Mouse (Mus musculus) embryo, embryonic 10.5 days (tissue): Measurements from ENCODE around the gene Neurog3.
A peak's percentile ranks its signal among the peaks of the same experiment; 100 is the strongest.

Source experiments
- DNase-seq: peaks from one replicate; pipeline ENCODE4 v3.0.0-alpha.2; 2015; ENCODE audit warnings: low spot score

Gene Neurog3

DNA sequence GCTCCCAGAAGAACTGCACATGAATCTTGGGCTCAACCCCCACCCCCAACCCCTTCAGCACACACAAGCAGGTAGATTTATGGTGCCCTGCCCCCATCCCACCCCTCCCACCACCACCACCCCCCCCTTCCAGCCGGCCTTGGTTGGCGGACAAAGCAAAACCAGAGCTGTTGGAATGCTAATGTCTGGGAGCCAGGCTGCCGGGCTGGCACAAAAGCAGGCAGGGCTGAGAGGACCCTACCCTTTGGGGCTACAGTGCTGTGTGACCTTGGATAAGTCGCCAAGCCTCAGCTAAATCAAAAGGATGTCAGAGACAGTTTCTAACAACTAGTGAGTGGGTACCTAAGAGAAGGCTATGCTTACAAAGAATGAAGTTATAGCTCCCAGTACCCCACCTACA, 4.3 kb downstream of the Neurog3 start:
- DNase-seq = no peak

DNA sequence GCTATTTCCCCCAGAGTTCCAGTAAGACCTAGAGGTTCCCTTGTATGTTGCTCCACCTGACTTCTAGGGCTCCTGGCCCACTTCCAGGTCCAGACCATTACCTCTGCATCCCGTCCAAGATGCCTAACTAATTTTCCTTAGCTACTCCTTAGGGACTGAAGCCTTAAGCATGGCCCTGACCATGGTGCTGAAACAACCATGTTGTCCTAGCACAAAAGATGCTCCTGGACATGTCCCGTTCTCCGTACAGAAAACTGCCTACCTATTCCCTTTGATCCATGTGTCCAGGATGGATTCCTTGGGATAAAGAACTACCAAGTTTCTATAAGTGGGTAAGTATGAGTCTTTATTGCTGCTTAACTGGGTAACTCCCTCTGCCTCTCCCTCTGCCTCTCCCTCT, 5.2 kb downstream of the Neurog3 start:
- DNase-seq = peak; percentile 76

DNA sequence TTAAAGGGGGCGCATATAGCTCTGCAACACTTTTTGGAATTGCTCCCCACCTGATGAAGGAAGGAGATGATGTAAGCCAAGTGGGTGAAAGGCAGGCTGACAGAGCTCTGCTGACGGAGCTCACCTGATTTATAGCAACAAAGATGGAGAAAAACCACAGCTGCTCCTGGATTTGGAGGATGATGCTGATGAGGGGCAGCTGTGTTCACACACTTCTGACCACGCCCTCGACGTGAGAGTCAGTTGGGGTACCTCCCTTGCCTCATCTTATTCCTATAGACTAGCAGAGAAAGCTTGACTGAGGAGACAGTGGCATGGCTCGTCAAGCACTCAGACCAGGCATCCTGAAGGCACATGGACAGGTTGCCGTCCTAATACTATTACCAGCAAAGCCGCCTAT, 10.9 kb downstream of the Neurog3 start, which contains the start of gene Fam241b:
TSS of gene Fam241b (minus strand) at position 101 of the 400 bp plus-strand sequence.
- DNase-seq = no peak

DNA sequence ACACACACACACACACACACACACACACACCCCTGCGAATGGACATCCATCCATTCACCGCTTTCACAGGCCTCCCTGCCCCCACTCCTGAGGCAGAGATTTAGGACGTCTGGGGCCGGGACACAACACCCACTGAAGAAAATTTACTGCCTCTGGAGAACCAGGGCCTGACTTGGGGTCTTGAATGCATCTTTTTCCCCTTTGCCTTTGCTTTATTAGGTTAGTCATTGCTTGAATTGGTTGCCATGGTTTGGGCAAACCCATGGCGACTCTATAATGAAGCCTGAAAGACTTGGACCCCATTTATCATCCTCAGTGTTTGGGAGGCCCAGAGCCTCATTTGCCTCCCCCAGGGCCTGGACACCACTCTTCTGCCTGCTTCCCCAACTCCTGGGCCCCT, 13.1 kb downstream of the Neurog3 start:
- peak; percentile 67 for DNase-seq

DNA sequence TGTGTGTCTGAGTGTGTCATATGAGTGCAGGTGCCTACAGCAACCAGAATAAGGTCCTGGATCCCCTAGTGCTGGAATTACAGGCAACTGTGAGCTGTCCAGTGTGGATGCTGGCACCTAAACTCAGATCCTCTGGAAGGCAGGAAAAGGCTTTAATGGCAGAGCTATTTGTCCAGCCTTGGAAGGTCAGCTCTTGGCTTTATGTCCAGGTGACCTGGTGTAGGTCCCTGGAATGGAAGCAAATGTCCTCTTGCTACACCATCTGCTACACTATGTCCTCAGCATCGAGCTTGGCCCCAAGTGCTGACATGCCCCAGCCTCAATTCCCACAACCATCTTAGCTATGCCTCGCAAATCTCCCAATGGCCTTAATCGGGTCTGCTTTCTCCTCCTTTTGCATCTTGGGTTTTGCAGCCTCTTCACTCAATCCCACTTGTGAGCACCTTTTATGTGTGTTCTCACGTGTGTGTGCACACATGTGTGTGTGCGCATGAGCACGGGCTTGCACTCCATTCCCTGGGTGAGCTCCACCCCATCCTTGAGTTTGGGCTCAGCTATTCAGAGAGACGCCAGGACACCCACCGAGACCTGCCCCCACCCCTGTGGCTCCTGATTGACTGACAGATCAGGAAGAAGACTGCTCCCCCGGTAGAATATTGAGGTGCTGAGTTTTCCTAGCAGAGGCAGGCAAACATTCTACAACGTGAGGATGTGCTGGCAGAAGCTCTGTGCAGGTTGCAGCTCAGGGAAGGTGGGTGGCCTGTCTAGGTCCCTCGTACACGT, 14.8 kb downstream of the Neurog3 start:
- no peak for DNase-seq

DNA sequence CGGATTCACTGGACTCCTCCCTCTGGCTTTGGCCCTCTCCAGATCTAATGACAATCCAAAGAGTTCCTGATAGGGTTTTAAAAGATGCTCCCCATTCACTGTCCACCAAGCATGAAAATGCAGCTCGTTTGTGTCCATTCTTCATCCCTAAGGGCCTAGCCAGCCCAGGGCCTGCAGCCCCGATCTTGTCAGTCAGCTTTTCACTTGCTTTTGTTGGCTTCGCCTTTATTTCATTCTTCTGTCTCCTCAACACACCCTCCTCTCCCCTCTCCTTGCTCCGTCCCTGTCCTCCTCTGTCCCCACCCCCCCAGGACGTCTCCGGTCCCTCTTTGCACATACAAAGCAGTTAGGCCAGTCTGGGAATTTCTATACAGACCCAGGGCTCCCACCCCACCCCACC, 17.0 kb downstream of the Neurog3 start:
- peak; percentile 53 for DNase-seq

DNA sequence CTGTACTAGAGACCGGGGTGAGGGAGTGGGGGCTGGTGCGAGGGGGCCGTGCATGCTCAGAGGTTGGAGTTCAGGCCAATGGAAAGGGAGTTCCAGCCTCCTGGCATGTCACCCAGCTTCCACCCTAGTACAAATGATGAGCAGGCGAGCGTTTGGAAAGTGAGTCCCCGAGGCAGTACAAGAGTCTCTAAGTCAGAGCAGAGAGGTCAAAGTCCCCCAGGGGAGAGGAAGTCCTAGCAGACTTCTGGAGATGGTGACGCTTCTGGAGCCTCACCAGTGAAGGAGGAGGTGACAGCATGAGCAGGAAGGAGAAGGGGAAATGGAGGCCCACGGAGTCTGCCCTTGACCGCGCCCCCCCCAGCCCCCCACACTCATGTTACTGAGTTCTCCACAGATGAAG, 29.5 kb downstream of the Neurog3 start:
- no peak for DNase-seq

- DNase-seq = peak; percentile 72
Measured at GRCm38 (mm10) chr10:62172841-62173553, 40.1 kb downstream of the Neurog3 start.

DNA sequence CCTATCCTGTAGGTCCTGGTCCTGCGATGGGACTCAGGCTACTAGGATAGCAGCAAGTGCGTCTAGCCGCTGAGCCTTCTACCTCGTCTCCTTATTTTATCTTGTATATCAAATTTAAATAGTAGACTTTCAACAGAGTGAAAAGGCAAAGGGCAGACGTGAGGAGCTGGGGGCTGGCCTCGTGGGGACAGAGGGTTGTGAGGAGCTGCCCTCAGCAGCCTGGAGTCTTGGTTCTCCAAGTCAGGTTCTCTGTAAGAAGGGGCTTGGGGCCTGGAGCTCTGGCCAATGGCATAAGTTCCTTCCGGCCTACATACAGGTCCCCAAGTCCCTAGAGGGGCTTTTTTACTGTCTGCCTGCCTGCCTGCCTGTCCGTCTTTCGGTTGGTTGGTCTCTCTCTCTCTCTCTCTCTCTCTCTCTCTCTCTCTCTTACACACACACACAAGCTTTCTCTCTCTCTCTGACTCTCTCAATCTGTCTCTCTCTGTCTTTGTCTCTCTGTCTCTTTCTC, 41.1 kb downstream of the Neurog3 start:
- peak; percentile 34 for DNase-seq

DNA sequence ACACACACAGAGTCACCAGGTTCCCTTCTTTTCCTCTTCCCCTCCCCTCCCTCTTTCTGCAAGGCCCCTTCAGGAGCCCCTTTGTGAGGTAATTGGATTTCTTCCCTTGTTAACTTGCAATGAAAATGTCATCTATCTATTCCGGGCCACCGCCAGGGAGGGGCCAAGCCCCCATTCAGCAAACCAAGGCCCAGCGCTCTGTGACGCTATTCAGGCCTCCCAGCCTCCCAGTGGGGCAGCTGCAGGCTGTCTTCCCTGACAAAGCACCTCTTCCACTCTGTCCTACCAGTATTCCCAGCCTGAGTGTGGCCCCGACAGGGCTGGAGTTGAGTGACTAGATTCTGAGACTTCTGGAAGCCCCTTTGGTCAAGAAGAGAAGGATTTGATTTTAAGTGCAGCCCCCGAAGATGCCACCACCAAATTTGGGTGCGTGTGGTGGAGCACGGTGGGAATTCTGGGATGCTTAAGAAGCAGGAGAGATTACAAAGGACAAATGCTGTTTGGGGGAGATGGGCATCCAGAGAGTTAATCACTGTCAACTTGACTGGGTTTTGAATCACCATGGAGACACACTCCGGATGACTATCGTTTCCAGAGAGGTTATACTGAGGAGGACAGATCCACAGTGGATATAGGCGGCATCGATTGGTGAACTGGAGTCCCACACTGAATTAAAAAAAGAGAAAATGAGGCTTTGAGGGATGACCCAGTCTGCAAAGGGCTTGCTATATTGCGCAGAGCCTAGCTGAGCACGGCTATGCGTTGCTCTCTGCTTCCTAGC, 41.8 kb downstream of the Neurog3 start:
- peak; percentile 77 for DNase-seq

GRCm38 (mm10) chr10:62179944-62180343, 47.1 kb downstream of the Neurog3 start:
- no peak for DNase-seq

- no peak for DNase-seq
Measured at GRCm38 (mm10) chr10:62181701-62182100, 48.8 kb downstream of the Neurog3 start.

- DNase-seq = no peak
Measured at GRCm38 (mm10) chr10:62182471-62183014, 49.7 kb downstream of the Neurog3 start.

GRCm38 (mm10) chr10:62183053-62183452, 50.2 kb downstream of the Neurog3 start:
- DNase-seq = peak; percentile 99
